Mouse (Mus musculus): ENCODE measurements around the gene Hirip3.

GRCm38 (mm10) chr7:126850161-126850560 is 11.6 kb upstream of the Hirip3 start:
- TF ChIP-seq POLR2A (IDR thresholded peaks at IDR 0.05; ENCODE audit: borderline replicate concordance, extremely low read depth, insufficient read depth, insufficient read length, poor library complexity, severe bottlenecking), result no peak
- TF ChIP-seq CTCF (IDR thresholded peaks at IDR 0.05; ENCODE audit: borderline replicate concordance, extremely low read depth, insufficient read depth, insufficient read length), result no peak

Data from brain, embryonic 14.5 days (tissue).